ENCODE assay signal across 24 mouse cellular contexts in genomic region chr8:13413823-13414390, GRCm38 (mm10). TPM values are rescaled to one million over a fixed set of nuclear protein-coding genes. Genes with fewer than 3 reads are reported as not detected.
A peak's percentile ranks its signal among the peaks of the same experiment; 100 is the strongest.
DNase-seq lines count a peak whose midpoint lies in the region; ATAC-seq and TF ChIP-seq lines count a peak whose summit lies in the region.
"Had no signal": no experiment of that assay in that cellular context is flagged by ENCODE, and none has a peak within 500 bp of the region (broad histone marks: within the 10 kb centered on the region; RNA-seq: fewer than 3 reads in every experiment).

No protein-coding gene starts in this region.

- ATAC-seq in hindbrain, postnatal 0 days = no peak
- no peak for ATAC-seq in liver, embryonic 11.5 days (replicated peaks; ENCODE audit: low FRiP score)
- ATAC-seq in hindbrain, embryonic 16.5 days = no peak
- ATAC-seq: forebrain, embryonic 15.5 days; intestine, postnatal 0 days had no signal

- no peak overlapping the region for H3K27ac ChIP-seq in hindbrain, embryonic 10.5 days
- no peak overlapping the region for H3K27ac ChIP-seq in hindbrain, postnatal 0 days
- H3K27ac ChIP-seq in liver, embryonic 11.5 days (ENCODE audit: low read depth, low read length) = no peak overlapping the region
- H3K27ac ChIP-seq in hindbrain, embryonic 16.5 days (ENCODE audit: low read depth, low read length) = no peak overlapping the region
- H3K27ac ChIP-seq: forebrain, embryonic 15.5 days; hindbrain, embryonic 15.5 days; left cerebral cortex, adult 2 months; limb, embryonic 10.5 days; liver, embryonic 13.5 days; neural tube, embryonic 15.5 days; stomach, embryonic 15.5 days had no signal

- peak; percentile 11 for DNase-seq in hindbrain, embryonic 10.5 days (ENCODE audit: low spot score)
- DNase-seq in hindbrain, postnatal 0 days (ENCODE audit: low spot score) = no peak
- DNase-seq in liver (peak; percentile 34), A20 (ENCODE audit: low read depth, low spot score) (peak; percentile 7), ZHBTc4 (ENCODE audit: low read depth, low spot score) (peak; percentile 21)
- DNase-seq in liver, embryonic 11.5 days (ENCODE audit: low spot score) = no peak
- DNase-seq in left cerebral cortex, adult 8-10 months (ENCODE audit: low spot score in 2 of 2) = no peak

- H3K27me3 ChIP-seq in hindbrain, embryonic 10.5 days (ENCODE audit: insufficient read depth, poor library complexity, severe bottlenecking) = no peaks in the 10 kb centered on the region
- H3K27me3 ChIP-seq in hindbrain, postnatal 0 days (ENCODE audit: insufficient read depth, low read length) = no peaks in the 10 kb centered on the region
- no peaks in the 10 kb centered on the region for H3K27me3 ChIP-seq in liver, embryonic 11.5 days (replicated peaks; ENCODE audit: control insufficient read depth, insufficient read depth, low read length)
- no peaks in the 10 kb centered on the region for H3K27me3 ChIP-seq in hindbrain, embryonic 16.5 days (replicated peaks; ENCODE audit: control insufficient read depth, insufficient read depth, low read length)
- H3K27me3 ChIP-seq: forebrain, embryonic 15.5 days; hindbrain, embryonic 15.5 days; liver, embryonic 13.5 days; neural tube, embryonic 15.5 days; stomach, embryonic 15.5 days had no signal

- WGBS in hindbrain, embryonic 10.5 days = 53% methylated on average over 12 of the region's 12 CpGs
- WGBS in hindbrain, postnatal 0 days = 63% methylated on average over 12 of the region's 12 CpGs
- 54% methylated on average over 12 of the region's 12 CpGs for WGBS in liver, embryonic 11.5 days
- WGBS in hindbrain, embryonic 16.5 days = 60% methylated on average over 12 of the region's 12 CpGs

- no peak overlapping the region for H3K9ac ChIP-seq in hindbrain, postnatal 0 days (replicated peaks; ENCODE audit: low read length)
- H3K9ac ChIP-seq in liver, embryonic 11.5 days (ENCODE audit: low read depth, low read length) = no peak overlapping the region
- H3K9ac ChIP-seq in hindbrain, embryonic 16.5 days (ENCODE audit: low read depth, low read length) = no peak overlapping the region
- H3K9ac ChIP-seq: forebrain, embryonic 15.5 days; heart, embryonic 12.5 days; hindbrain, embryonic 15.5 days; liver, embryonic 13.5 days; neural tube, embryonic 15.5 days; stomach, embryonic 15.5 days had no signal

- TF ChIP-seq CTCF in hindbrain, postnatal 0 days (IDR thresholded peaks at IDR 0.05; ENCODE audit: low read depth) = no peak

- no peaks in the 10 kb centered on the region for H3K36me3 ChIP-seq in hindbrain, embryonic 10.5 days
- H3K36me3 ChIP-seq in hindbrain, postnatal 0 days (ENCODE audit: insufficient read depth, low read length) = no peaks in the 10 kb centered on the region
- H3K36me3 ChIP-seq in liver, embryonic 11.5 days (ENCODE audit: control insufficient read depth, insufficient read depth, low read length) = no peaks in the 10 kb centered on the region
- H3K36me3 ChIP-seq in hindbrain, embryonic 16.5 days (ENCODE audit: control insufficient read depth, insufficient read depth, low read length) = no peaks in the 10 kb centered on the region
- H3K36me3 ChIP-seq: forebrain, embryonic 15.5 days; heart, embryonic 12.5 days; hindbrain, embryonic 15.5 days; limb, embryonic 10.5 days; liver, embryonic 13.5 days; neural tube, embryonic 15.5 days; stomach, embryonic 15.5 days had no signal

- H3K9me3 ChIP-seq in hindbrain, embryonic 10.5 days = no peaks in the 10 kb centered on the region
- H3K9me3 ChIP-seq in hindbrain, postnatal 0 days (ENCODE audit: low read length) = no peaks in the 10 kb centered on the region
- no peaks in the 10 kb centered on the region for H3K9me3 ChIP-seq in liver, embryonic 11.5 days (ENCODE audit: control insufficient read depth, low read length)
- H3K9me3 ChIP-seq in hindbrain, embryonic 16.5 days (ENCODE audit: control insufficient read depth, low read length) = no peaks in the 10 kb centered on the region
- H3K9me3 ChIP-seq: forebrain, embryonic 15.5 days; heart, embryonic 12.5 days; hindbrain, embryonic 15.5 days; limb, embryonic 10.5 days; liver, embryonic 13.5 days; neural tube, embryonic 15.5 days; stomach, embryonic 15.5 days had no signal

- no peaks in the 10 kb centered on the region for H3K4me1 ChIP-seq in hindbrain, embryonic 10.5 days (replicated peaks)
- H3K4me1 ChIP-seq in hindbrain, postnatal 0 days (ENCODE audit: insufficient read depth, low read length) = no peaks in the 10 kb centered on the region
- H3K4me1 ChIP-seq in liver, embryonic 11.5 days (replicated peaks; ENCODE audit: control insufficient read depth, insufficient read depth, low read length) = no peaks in the 10 kb centered on the region
- H3K4me1 ChIP-seq in hindbrain, embryonic 16.5 days (ENCODE audit: control insufficient read depth, insufficient read depth, low read depth, low read length) = no peaks in the 10 kb centered on the region
- H3K4me1 ChIP-seq: forebrain, embryonic 15.5 days; heart, embryonic 12.5 days; hindbrain, embryonic 15.5 days; limb, embryonic 10.5 days; liver, embryonic 13.5 days; neural tube, embryonic 15.5 days had no signal

- no peak overlapping the region for H3K4me3 ChIP-seq in hindbrain, embryonic 10.5 days
- no peak overlapping the region for H3K4me3 ChIP-seq in hindbrain, postnatal 0 days (ENCODE audit: low read length)
- H3K4me3 ChIP-seq in liver, embryonic 11.5 days (ENCODE audit: low read depth, low read length) = no peak overlapping the region
- no peak overlapping the region for H3K4me3 ChIP-seq in hindbrain, embryonic 16.5 days (ENCODE audit: low read length)
- H3K4me3 ChIP-seq: forebrain, embryonic 15.5 days; heart, embryonic 12.5 days; hindbrain, embryonic 15.5 days; left cerebral cortex, adult 2 months; limb, embryonic 10.5 days; liver, embryonic 13.5 days; neural tube, embryonic 15.5 days; stomach, embryonic 15.5 days had no signal

- H3K4me2 ChIP-seq in hindbrain, postnatal 0 days (ENCODE audit: low read depth, low read length) = no peak overlapping the region
- H3K4me2 ChIP-seq in liver, embryonic 11.5 days = no peak overlapping the region
- H3K4me2 ChIP-seq in hindbrain, embryonic 16.5 days (ENCODE audit: low read length) = no peak overlapping the region
- H3K4me2 ChIP-seq: forebrain, embryonic 15.5 days; heart, embryonic 12.5 days; hindbrain, embryonic 15.5 days; liver, embryonic 13.5 days; neural tube, embryonic 15.5 days; stomach, embryonic 15.5 days had no signal

RNA-seq across cellular contexts. Expression of gene Grk1, which starts 9.0 kb away (rescaled TPM):
- 0.02 TPM in 1 of 2 replicates, not detected in the other for polyA plus RNA-seq in hindbrain, embryonic 10.5 days (2016; fragmentation: Nextera tagmentation; extraction: Ambion mirVana)
- total RNA-seq in hindbrain, postnatal 0 days (2014; rRNA removed) = not detected in 2 replicates
- not detected in 2 replicates for polyA plus RNA-seq in hindbrain, postnatal 0 days (2015; fragmentation: Nextera tagmentation; extraction: Ambion mirVana)
- 0.03 and 0.07 TPM in 2 replicates for polyA plus RNA-seq in liver, embryonic 11.5 days (2014; fragmentation: Nextera tagmentation; extraction: Ambion mirVana)
- under 1 TPM in 1 of 4 experiments, not detected in 3; 0.09 TPM for total RNA-seq in left cerebral cortex, adult 8-10 months (2022)
- polyA plus RNA-seq in hindbrain, embryonic 16.5 days (2015; fragmentation: Nextera tagmentation; extraction: Ambion mirVana) = not detected in 2 replicates
- total RNA-seq: left cerebral cortex, adult 2 months; megakaryocyte-erythroid progenitor cell, adult 5-6 weeks had no signal
- polyA plus RNA-seq: embryonic facial prominence, embryonic 14.5 days; heart, embryonic 12.5 days; hindbrain, embryonic 15.5 days; intestine, postnatal 0 days; liver, embryonic 13.5 days; midbrain, embryonic 16.5 days; neural tube, embryonic 15.5 days; spleen, adult 2 months; stomach, embryonic 15.5 days had no signal

RNA-seq across cellular contexts. Expression of gene Atp4b, which starts 17.3 kb away (rescaled TPM):
- 0.18 TPM in 1 of 2 replicates, not detected in the other for polyA plus RNA-seq in hindbrain, embryonic 10.5 days (2016; fragmentation: Nextera tagmentation; extraction: Ambion mirVana)
- not detected in 2 replicates for total RNA-seq in hindbrain, postnatal 0 days (2014; rRNA removed)
- polyA plus RNA-seq in hindbrain, postnatal 0 days (2015; fragmentation: Nextera tagmentation; extraction: Ambion mirVana) = not detected in 2 replicates
- not detected in 2 replicates for polyA plus RNA-seq in liver, embryonic 11.5 days (2014; fragmentation: Nextera tagmentation; extraction: Ambion mirVana)
- total RNA-seq in left cerebral cortex, adult 8-10 months (2022) = not detected
- not detected in 2 replicates for polyA plus RNA-seq in hindbrain, embryonic 16.5 days (2015; fragmentation: Nextera tagmentation; extraction: Ambion mirVana)
- total RNA-seq: gastrocnemius, postnatal 36 days; heart, postnatal 14 days; left cerebral cortex, adult 2 months had no signal
- polyA plus RNA-seq: embryonic facial prominence, embryonic 14.5 days; forebrain, embryonic 15.5 days; heart, embryonic 12.5 days; hindbrain, embryonic 15.5 days; intestine, postnatal 0 days; limb, embryonic 10.5 days; liver, embryonic 13.5 days; midbrain, embryonic 16.5 days; neural tube, embryonic 15.5 days; urinary bladder, adult 2 months had no signal

RNA-seq across cellular contexts. Expression of gene Tmem255b, which starts 21.1 kb away (rescaled TPM):
- polyA plus RNA-seq in hindbrain, embryonic 10.5 days (2016; fragmentation: Nextera tagmentation; extraction: Ambion mirVana) = 0.27 and 0.56 TPM in 2 replicates
- total RNA-seq in hindbrain, postnatal 0 days (2014; rRNA removed) = 1.6 and 5.9 TPM in 2 replicates
- polyA plus RNA-seq in hindbrain, postnatal 0 days (2015; fragmentation: Nextera tagmentation; extraction: Ambion mirVana) = 4.3 and 4.6 TPM in 2 replicates
- polyA plus RNA-seq in liver, embryonic 11.5 days (2014; fragmentation: Nextera tagmentation; extraction: Ambion mirVana) = not detected in 2 replicates
- total RNA-seq in left cerebral cortex, adult 8-10 months (2022) = 1 to 10 TPM; 3.4 to 5.1 (median 4.1) TPM
- 1.8 and 3.1 TPM in 2 replicates for polyA plus RNA-seq in hindbrain, embryonic 16.5 days (2015; fragmentation: Nextera tagmentation; extraction: Ambion mirVana)
- total RNA-seq: megakaryocyte-erythroid progenitor cell, adult 5-6 weeks had no signal
- polyA plus RNA-seq: forebrain, embryonic 15.5 days; liver, embryonic 13.5 days had no signal

Comparison
In these comparisons a context has a peak if more than half of its experiments do, and no peak if none do; other contexts are left out.
1. DNase-seq: peak in hindbrain, embryonic 10.5 days (single experiment), liver (single experiment), A20 (single experiment) and ZHBTc4 (single experiment); none in hindbrain, postnatal 0 days (single experiment), liver, embryonic 11.5 days (single experiment) and left cerebral cortex, adult 8-10 months (0 of 2).